Mouse (Mus musculus): ENCODE data around the gene Pcgf3. TPM values are rescaled to one million over a fixed set of nuclear protein-coding genes. Genes with fewer than 3 reads are reported as not detected.

Gene Pcgf3
- polyA plus RNA-seq, 1 experiment from 2014 or later, result 28.2 TPM

Other genes with a start within 250 kb of the Pcgf3 start
- gene Dr1, start 192.3 kb upstream of the Pcgf3 start, polyA plus RNA-seq (2014; fragmentation: Nextera tagmentation; extraction: Ambion mirVana), result 37.2 and 49.9 TPM in 2 replicates
- gene Pigg, start 148.6 kb upstream of the Pcgf3 start, polyA plus RNA-seq (2014; fragmentation: Nextera tagmentation; extraction: Ambion mirVana), result 2.5 and 3.1 TPM in 2 replicates
- gene Gm42517, start 93.3 kb upstream of the Pcgf3 start, polyA plus RNA-seq (2014; fragmentation: Nextera tagmentation; extraction: Ambion mirVana), result not detected in 2 replicates
- 0.23 and 0.27 TPM in 2 replicates for gene Pde6b, start 72.8 kb upstream of the Pcgf3 start, polyA plus RNA-seq (2014; fragmentation: Nextera tagmentation; extraction: Ambion mirVana)
- gene Atp5k, start 26.8 kb upstream of the Pcgf3 start, polyA plus RNA-seq (2014; fragmentation: Nextera tagmentation; extraction: Ambion mirVana), result 398 and 564 TPM in 2 replicates
- gene Mfsd7a, start 12.3 kb upstream of the Pcgf3 start, polyA plus RNA-seq (2014; fragmentation: Nextera tagmentation; extraction: Ambion mirVana), result 0.30 and 0.40 TPM in 2 replicates
- gene Cplx1, start 88.8 kb downstream of the Pcgf3 start, polyA plus RNA-seq (2014; fragmentation: Nextera tagmentation; extraction: Ambion mirVana), result 0.17 and 0.23 TPM in 2 replicates
- 30.4 and 48.8 TPM in 2 replicates for gene Gak, start 168.5 kb downstream of the Pcgf3 start, polyA plus RNA-seq (2014; fragmentation: Nextera tagmentation; extraction: Ambion mirVana)
- gene Tmem175, start 168.5 kb downstream of the Pcgf3 start, polyA plus RNA-seq (2014; fragmentation: Nextera tagmentation; extraction: Ambion mirVana), result 23.0 and 29.0 TPM in 2 replicates
- 11.0 and 11.3 TPM in 2 replicates for gene Idua, start 199.1 kb downstream of the Pcgf3 start, polyA plus RNA-seq (2014; fragmentation: Nextera tagmentation; extraction: Ambion mirVana)
- gene Dgkq, start 208.4 kb downstream of the Pcgf3 start, polyA plus RNA-seq (2014; fragmentation: Nextera tagmentation; extraction: Ambion mirVana), result 5.0 and 9.1 TPM in 2 replicates
- gene Slc26a1, start 214.3 kb downstream of the Pcgf3 start, polyA plus RNA-seq (2014; fragmentation: Nextera tagmentation; extraction: Ambion mirVana), result 0.80 and 1.5 TPM in 2 replicates
- 24.0 and 32.7 TPM in 2 replicates for gene Fgfrl1, start 231.2 kb downstream of the Pcgf3 start, polyA plus RNA-seq (2014; fragmentation: Nextera tagmentation; extraction: Ambion mirVana)

Measured in kidney, embryonic 14.5 days (tissue).